11 mouse cellular contexts compared by ENCODE assay signal in genomic region chr5:107025809-107026208, GRCm38 (mm10).
A peak's percentile ranks its signal among the peaks of the same experiment; 100 is the strongest.
DNase-seq lines count a peak whose midpoint lies in the region; ATAC-seq and TF ChIP-seq lines count a peak whose summit lies in the region.
"Had no signal": no experiment of that assay in that cellular context is flagged by ENCODE, and none has a peak within 500 bp of the region (broad histone marks: within the 10 kb centered on the region; RNA-seq: fewer than 3 reads in every experiment).

No protein-coding gene starts in this region.

- no peak overlapping the region for H3K4me3 ChIP-seq in heart, embryonic 12.5 days
- H3K4me3 ChIP-seq in embryonic fibroblast, embryonic 13.5 days (ENCODE audit: insufficient read depth, low read length) = no peak overlapping the region
- no peak overlapping the region for H3K4me3 ChIP-seq in forebrain, embryonic 14.5 days (ENCODE audit: low read depth, low read length)
- H3K4me3 ChIP-seq: embryonic facial prominence, embryonic 15.5 days; limb, embryonic 12.5 days had no signal

- 78% methylated on average over 8 of the region's 8 CpGs for WGBS in heart, embryonic 12.5 days
- WGBS in forebrain, embryonic 14.5 days = 71% methylated on average over 8 of the region's 8 CpGs

- H3K27me3 ChIP-seq in heart, embryonic 12.5 days (replicated peaks) = no peaks in the 10 kb centered on the region
- H3K27me3 ChIP-seq in forebrain, embryonic 14.5 days (replicated peaks; ENCODE audit: control insufficient read depth, insufficient read depth, low read length) = no peaks in the 10 kb centered on the region
- H3K27me3 ChIP-seq: embryonic facial prominence, embryonic 15.5 days; limb, embryonic 12.5 days had no signal

- H3K9me3 ChIP-seq in heart, embryonic 12.5 days (replicated peaks) = 0 out of 2 replicates have a peak, but pooled peaks cover 3% of the 10 kb centered on the region
- H3K9me3 ChIP-seq in forebrain, embryonic 14.5 days (replicated peaks; ENCODE audit: control insufficient read depth, low read length) = no peaks in the 10 kb centered on the region
- H3K9me3 ChIP-seq: embryonic facial prominence, embryonic 15.5 days; limb, embryonic 12.5 days had no signal

- no peak for TF ChIP-seq POLR2A in embryonic fibroblast, embryonic 13.5 days (IDR thresholded peaks at IDR 0.05; ENCODE audit: low read depth, low read length)

- no peak overlapping the region for H3K9ac ChIP-seq in heart, embryonic 12.5 days
- no peak overlapping the region for H3K9ac ChIP-seq in forebrain, embryonic 14.5 days (ENCODE audit: low read length)
- H3K9ac ChIP-seq: embryonic facial prominence, embryonic 15.5 days; limb, embryonic 12.5 days had no signal

- peak; percentile 98 for DNase-seq in heart, adult 11 months
- peak; percentile 59 to 71 for DNase-seq in heart, adult 9 months (ENCODE audit: low spot score in 2 of 2)
- DNase-seq in lung, postnatal 10 days = peak; percentile 85
- no peak for DNase-seq in right cerebral cortex, adult 2 months (ENCODE audit: low spot score in 2 of 2)
- DNase-seq in embryo, embryonic 10.5 days (ENCODE audit: low spot score) = no peak
- no peak for DNase-seq in forebrain, embryonic 14.5 days (ENCODE audit: low spot score)
- DNase-seq: midbrain, embryonic 14.5 days had no signal

- no peaks in the 10 kb centered on the region for H3K36me3 ChIP-seq in heart, embryonic 12.5 days
- no peaks in the 10 kb centered on the region for H3K36me3 ChIP-seq in forebrain, embryonic 14.5 days (ENCODE audit: control insufficient read depth, insufficient read depth, low read length)
- H3K36me3 ChIP-seq: embryonic facial prominence, embryonic 15.5 days; limb, embryonic 12.5 days had no signal

- H3K4me2 ChIP-seq in heart, embryonic 12.5 days = no peak overlapping the region
- no peak overlapping the region for H3K4me2 ChIP-seq in forebrain, embryonic 14.5 days (ENCODE audit: low read length)
- H3K4me2 ChIP-seq: embryonic facial prominence, embryonic 15.5 days; limb, embryonic 12.5 days had no signal

- no peak for ATAC-seq in heart, embryonic 12.5 days (ENCODE audit: insufficient number of reproducible peaks, low FRiP score)
- ATAC-seq in forebrain, embryonic 14.5 days = no peak

- H3K27ac ChIP-seq in heart, embryonic 12.5 days (ENCODE audit: poor library complexity, severe bottlenecking) = no peak overlapping the region
- peak overlapping the region; percentile 2; the same call in 1 of the 2 replicates for H3K27ac ChIP-seq in embryonic fibroblast, embryonic 13.5 days (ENCODE audit: insufficient read depth, low read length)
- no peak overlapping the region for H3K27ac ChIP-seq in forebrain, embryonic 14.5 days (ENCODE audit: low read depth, low read length)
- H3K27ac ChIP-seq: embryonic facial prominence, embryonic 15.5 days had no signal

- peaks cover 18% of the 10 kb centered on the region for H3K4me1 ChIP-seq in heart, embryonic 12.5 days (replicated peaks)
- 0 out of 2 replicates have a peak, but pooled peaks cover 4% of the 10 kb centered on the region for H3K4me1 ChIP-seq in embryonic fibroblast, embryonic 13.5 days (ENCODE audit: control insufficient read depth, insufficient read depth, low read length)
- no peaks in the 10 kb centered on the region for H3K4me1 ChIP-seq in forebrain, embryonic 14.5 days (ENCODE audit: control insufficient read depth, insufficient read depth, low read length)

- TF ChIP-seq CTCF in embryonic fibroblast, embryonic 13.5 days (IDR thresholded peaks at IDR 0.05; ENCODE audit: borderline replicate concordance, insufficient read depth, low read length) = no peak

Comparison
In these comparisons a context has a peak if more than half of its experiments do, and no peak if none do; other contexts are left out.
1. DNase-seq: peak in heart, adult 11 months (single experiment), heart, adult 9 months (2 of 2) and lung, postnatal 10 days (single experiment); none in right cerebral cortex, adult 2 months (0 of 2), embryo, embryonic 10.5 days (single experiment) and forebrain, embryonic 14.5 days (single experiment).